Mouse (Mus musculus): Measurements from ENCODE around the gene Gm13272.
"Not testable (repeated sequence)": the region's sequence is repeated elsewhere in the genome, so short reads cannot be mapped to it uniquely, and the experiment has no call there.

Gm13272 gene

DNA sequence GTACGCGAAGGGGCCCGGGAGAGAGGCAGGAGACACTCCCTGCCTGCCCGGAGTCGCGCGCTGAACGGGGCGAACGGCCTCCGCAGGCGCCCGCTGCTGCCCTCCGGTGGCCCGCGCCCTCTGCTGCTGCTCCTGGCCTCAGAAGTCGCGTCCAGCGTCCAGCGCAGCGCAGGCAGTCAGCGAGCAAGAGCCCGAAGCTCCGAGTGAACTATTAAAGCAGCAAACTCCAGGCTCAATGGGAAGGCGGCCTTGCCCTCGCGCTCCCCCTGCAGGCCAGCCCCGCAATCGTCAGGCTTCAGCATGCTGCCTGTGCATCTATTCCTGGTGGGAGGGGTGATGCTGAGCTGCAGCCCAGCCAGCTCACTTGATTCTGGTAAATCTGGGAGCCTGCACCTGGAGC is at the start of gene Gm13272:
Gm13272 (plus strand) TSS at position 301 of the 400 bp plus-strand sequence.
- DNase-seq (ENCODE audit: low read depth, low spot score): not testable (repeated sequence)

DNA sequence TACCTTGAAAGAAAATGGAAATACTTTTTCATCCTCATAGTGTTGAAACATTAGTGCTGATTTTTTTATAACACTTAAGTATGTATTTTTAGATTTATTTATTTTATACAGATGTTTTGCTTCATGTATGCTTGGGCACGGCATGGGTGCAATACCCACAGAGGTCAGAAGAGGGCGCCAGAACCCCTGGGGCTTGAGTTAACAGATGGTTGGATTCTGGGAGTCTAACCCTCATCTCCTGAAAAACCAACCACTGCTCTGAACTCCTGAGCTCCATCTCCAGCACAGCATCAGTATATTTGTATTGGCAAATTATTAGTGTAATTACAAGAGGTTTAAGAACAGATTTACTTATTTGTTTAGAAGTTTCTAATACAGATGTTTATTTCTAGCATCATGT is 41.2 kb upstream of the Gm13272 start:
- DNase-seq (ENCODE audit: low read depth, low spot score): peak; percentile 68

GRCm38 (mm10) chr4:88739036-88739435 is 40.6 kb upstream of the Gm13272 start:
- DNase-seq (ENCODE audit: low read depth, low spot score): no peak

- no peak for DNase-seq (ENCODE audit: low read depth, low spot score)
These were observed 38.2 kb upstream of the Gm13272 start for GRCm38 (mm10) chr4:88741426-88741825.

GRCm38 (mm10) chr4:88742771-88743371 is 36.8 kb upstream of the Gm13272 start:
- no peak for DNase-seq (ENCODE audit: low read depth, low spot score)

DNA sequence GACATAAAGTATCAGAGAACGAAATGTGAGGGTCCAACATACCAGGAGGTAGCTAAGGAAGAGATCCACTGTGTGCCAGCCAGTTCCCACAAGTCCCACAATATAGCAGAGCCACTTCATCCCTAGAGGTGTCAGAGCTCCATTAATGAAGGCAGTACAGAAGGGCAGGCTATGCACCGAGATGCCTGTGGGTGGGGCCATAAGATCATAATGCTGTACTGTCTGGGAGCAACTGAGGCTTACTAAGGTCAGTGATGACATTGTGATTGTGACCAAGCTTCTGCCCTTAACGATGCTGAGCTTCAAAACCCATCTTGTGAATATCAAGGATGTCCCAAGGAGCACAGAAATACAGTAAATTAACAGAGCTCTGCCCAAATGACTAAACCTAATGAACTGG is 35.4 kb upstream of the Gm13272 start:
- DNase-seq (ENCODE audit: low read depth, low spot score): no peak

- no peak for DNase-seq (ENCODE audit: low read depth, low spot score)
These were observed 29.7 kb upstream of the Gm13272 start for GRCm38 (mm10) chr4:88749926-88750325.

- not testable (repeated sequence) for DNase-seq (ENCODE audit: low read depth, low spot score)
These were observed 24.8 kb upstream of the Gm13272 start, which contains the start of gene Gm13271 for GRCm38 (mm10) chr4:88754818-88755340. Gene Gm13271, plus strand, starts transcription at chr4:88754868.

DNA sequence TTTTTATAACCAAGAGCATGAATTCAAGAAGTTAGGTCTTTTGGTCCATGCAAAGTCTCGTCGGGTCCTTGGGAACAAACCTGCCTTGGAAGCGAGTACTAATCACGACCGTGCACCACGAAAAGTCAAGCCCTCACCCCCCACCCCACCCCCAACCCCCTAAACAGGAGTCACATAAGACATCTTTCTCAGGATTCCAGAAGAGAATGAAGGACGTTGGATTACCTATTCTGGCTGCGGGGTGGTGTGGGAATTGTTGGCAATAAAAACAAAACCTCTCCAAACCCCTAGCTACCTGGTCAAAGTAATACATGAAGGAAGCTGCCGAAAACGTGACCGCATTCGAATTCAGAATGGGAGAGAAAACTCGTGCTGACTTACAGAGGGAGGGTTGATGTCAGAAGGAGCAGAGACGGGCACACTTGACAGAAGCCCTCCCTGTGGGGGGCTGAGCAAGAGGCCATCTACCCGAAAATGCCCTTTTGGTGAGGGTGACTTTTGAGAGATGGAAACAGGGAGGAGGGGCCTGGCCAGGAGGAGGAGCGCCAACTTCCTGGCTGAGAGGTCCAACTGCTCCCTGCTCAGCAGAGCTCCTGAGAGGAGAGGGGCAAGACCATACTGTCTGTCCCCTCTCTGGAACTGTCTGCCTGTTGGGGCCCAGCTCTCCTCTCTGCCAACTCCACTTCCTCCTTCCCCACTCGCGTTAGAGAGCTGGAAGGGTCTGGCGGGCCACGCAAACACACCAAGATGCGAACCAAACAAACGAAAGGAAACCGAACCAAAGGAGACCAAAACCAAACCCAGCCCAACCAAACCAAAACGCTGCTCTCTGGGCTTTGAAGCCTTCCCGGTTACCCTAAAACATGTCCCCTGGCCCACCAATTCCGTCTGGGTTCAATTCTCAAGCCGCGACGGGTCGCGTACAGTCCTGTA is 22.8 kb upstream of the Gm13272 start:
- DNase-seq (ENCODE audit: low read depth, low spot score): not testable (repeated sequence)

GRCm38 (mm10) chr4:88757628-88758031 is 22.0 kb upstream of the Gm13272 start:
- DNase-seq (ENCODE audit: low read depth, low spot score): not testable (repeated sequence)

GRCm38 (mm10) chr4:88758751-88759150 is 20.9 kb upstream of the Gm13272 start:
- DNase-seq (ENCODE audit: low read depth, low spot score): not testable (repeated sequence)

DNA sequence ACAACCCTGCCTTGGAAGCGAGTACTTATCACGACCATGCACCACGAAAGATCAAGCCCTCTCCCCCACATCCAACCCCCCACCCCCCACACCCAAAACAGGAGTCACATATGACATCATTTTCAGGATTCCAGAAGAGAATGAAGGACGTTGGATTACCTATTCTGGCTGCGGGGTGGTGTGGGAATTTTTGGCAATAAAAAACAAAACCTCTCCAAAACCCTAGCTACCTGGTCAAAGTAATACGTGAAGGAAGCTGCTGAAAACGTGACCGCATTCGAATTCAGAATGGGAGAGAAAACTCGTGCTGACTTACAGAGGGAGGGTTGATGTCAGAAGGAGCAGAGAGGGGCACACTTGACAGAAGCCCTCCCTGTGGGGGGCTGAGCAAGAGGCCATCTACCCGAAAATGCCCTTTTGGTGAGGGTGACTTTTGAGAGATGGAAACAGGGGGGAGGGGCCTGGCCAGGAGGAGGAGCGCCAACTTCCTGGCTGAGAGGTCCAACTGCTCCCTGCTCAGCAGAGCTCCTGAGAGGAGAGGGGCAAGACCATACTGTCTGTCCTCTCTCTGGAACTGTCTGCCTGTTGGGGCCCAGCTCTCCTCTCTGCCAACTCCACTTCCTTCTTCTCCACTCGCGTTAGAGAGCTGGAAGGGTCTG is 19.9 kb upstream of the Gm13272 start, which contains the start of gene Gm13283:
Gm13283 (plus strand) TSS at position 510 of the 659 bp plus-strand sequence.
- not testable (repeated sequence) for DNase-seq (ENCODE audit: low read depth, low spot score)

- not testable (repeated sequence) for DNase-seq (ENCODE audit: low read depth, low spot score)
These were observed 19.2 kb upstream of the Gm13272 start for GRCm38 (mm10) chr4:88760431-88760830.

DNA sequence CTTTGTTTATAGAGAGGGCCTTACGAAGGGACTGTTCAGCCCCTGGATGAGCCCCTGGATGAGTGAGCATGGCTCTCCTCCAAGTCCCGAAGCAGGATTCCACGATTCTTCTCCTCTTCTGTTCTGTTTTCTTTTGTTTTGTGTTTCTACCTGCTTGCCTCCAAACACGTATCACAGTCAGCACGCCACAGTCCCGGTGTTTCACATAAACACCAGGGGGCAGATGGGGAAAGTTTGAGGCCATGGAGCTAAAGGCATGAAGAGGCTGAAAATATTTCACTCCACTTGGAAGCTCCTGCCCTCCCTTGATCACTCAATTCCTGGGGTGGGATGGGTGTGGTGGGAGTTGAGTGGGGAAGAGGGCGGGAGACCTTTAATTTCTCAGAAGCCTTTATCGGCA is 17.9 kb upstream of the Gm13272 start:
- DNase-seq (ENCODE audit: low read depth, low spot score): not testable (repeated sequence)

GRCm38 (mm10) chr4:88762341-88762740 is 17.3 kb upstream of the Gm13272 start:
- DNase-seq (ENCODE audit: low read depth, low spot score): not testable (repeated sequence)

DNA sequence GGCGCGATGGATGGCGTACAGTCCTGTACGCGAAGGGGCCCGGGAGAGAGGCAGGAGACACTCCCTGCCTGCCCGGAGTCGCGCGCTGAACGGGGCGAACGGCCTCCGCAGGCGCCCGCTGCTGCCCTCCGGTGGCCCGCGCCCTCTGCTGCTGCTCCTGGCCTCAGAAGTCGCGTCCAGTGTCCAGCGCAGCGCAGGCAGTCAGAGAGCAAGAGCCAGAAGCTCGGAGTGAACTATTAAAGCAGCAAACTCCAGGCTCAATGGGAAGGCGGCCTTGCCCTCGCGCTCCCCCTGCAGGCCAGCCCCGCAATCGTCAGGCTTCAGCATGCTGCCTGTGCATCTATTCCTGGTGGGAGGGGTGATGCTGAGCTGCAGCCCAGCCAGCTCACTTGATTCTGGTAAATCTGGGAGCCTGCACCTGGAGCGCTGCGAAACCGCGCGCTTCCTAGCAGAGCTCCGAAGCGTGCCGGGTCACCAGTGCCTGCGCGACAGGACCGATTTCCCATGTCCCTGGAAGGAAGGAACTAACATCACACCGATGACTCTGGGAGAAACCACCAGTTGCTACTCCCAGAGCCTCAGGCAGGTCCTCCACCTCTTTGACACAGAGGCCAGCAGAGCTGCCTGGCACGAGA is 16.1 kb upstream of the Gm13272 start:
- DNase-seq (ENCODE audit: low read depth, low spot score): not testable (repeated sequence)

- not testable (repeated sequence) for DNase-seq (ENCODE audit: low read depth, low spot score)
These were observed 6.1 kb upstream of the Gm13272 start, which contains the start of gene Gm13290 for GRCm38 (mm10) chr4:88773534-88773933. Gene Gm13290, plus strand, starts transcription at chr4:88773834.

- not testable (repeated sequence) for DNase-seq (ENCODE audit: low read depth, low spot score)
These were observed 3.0 kb upstream of the Gm13272 start, which contains the start of gene Gm13289 for GRCm38 (mm10) chr4:88776622-88777021. Gene Gm13289, plus strand, starts transcription at chr4:88776922.

DNA sequence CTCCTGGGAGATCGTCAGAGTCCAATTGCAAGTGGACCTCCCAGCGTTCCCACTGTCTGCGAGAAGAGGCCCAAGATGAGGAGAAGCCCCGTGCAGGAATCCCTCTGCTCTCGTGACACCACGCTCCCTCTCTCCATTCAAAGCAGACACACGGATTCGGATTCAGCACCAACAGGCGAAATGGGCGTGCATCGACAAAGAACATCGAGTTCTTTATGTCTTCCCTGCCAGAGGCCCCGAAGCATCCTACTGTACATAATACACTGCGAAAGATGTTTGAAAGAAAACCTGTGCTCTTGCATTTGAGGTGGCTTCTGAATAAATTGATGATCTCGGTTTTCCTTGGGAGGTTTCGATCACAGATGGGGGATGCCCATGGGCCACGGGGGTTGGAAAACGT is 670 bp downstream of the Gm13272 start:
- not testable (repeated sequence) for DNase-seq (ENCODE audit: low read depth, low spot score)

GRCm38 (mm10) chr4:88781831-88782230 is 2.2 kb downstream of the Gm13272 start, which contains the start of gene Ifnz:
Gene Ifnz, plus strand, starts transcription at chr4:88782131.
- not testable (repeated sequence) for DNase-seq (ENCODE audit: low read depth, low spot score)

GRCm38 (mm10) chr4:88782335-88782734 is 2.7 kb downstream of the Gm13272 start:
- DNase-seq (ENCODE audit: low read depth, low spot score): not testable (repeated sequence)

Measured in R1 (cell line).